Mouse (Mus musculus): ENCODE measurements around the gene Tmem11. TPM values are rescaled to one million over a fixed set of nuclear protein-coding genes. Genes with fewer than 3 reads are reported as not detected.

Gene Tmem11
- 10 to 100 TPM; 27.8 to 28.8 TPM for total RNA-seq (2023)

DNA sequence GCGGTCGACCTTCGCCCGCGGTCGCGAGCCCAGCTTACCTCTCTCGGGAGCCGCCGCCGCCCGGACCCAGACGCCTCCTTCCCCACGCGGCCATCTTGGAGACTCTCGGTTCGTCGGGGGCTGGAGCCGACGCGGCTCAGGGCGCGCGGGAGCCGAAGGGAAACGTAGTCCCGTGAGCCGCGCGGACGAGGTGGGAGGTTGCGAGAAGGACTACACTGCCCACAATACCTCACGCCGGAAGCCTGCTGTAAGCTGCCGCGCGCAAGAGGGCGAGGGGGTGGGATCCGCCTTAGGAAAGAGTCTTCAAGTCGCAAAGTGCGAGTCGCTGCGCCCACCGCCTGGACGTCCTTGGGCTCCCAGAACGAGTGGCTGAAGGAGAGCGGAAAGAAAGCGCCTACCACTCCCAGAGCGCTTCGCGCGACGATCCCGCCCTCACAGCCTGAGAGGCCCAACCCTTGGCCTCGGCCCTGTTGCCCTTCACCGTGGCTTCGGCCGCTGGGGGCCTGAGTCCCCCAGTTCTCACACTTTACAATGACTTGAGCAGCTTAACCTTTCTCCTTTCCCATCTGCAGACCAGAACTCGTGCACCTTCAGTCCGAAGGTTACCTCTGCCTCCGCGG is at the start of gene Tmem11:
Gene Tmem11, minus strand, starts transcription at position 598 of the 620 bp plus-strand sequence.

DNA sequence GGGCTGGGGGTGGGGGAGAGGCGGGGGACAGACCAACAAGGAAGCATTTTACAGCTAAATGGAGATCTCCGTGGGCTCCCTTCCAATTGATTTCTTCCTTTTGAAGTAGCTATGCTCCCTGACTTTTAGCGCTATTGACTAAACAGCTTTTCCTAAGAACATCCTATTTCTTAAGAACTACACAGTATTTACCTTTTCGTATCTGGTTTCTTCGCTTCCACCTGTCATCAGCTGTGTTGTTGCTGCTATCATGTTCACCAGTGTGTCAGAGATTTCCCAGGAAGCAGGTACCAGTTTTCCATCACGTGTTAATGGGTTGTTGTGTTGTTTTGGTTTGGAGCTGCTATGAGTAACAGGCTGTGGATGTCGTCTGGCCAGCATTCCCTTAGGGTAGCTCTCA is 35.4 kb upstream of the Tmem11 start, which contains the start of gene Natd1:
Gene Natd1, minus strand, starts transcription at position 260 of the 400 bp plus-strand sequence.

DNA sequence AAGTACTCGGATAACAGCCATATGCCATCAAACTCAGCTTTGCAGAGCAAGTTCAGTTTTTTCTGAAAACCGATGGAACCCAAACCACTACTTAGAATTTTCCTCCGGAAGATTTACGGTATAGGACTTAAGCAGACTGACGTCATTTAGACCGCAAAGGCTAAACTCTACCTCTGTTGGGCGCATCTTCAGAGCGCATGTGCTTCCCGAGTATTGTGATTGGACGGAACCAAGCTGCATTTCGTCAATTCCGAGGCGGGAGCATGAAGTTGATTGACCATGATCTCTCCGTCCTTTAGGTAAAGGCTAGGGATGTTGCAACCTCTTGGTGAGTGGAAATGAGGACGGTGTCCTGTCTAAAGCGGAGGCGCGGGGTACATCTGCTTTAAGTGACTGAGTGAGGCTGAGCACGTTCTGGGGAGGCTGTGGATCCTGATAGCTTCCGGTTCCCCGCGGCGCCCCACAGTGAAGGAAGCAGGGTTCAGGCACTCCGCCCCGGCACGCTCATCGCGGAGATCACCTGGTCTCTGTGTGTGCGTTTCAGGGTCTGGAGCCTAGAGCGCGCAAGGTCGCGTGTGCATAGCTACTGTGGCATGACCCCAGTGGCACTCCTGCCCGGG is 48.5 kb downstream of the Tmem11 start, which contains the start of gene Dhrs7b:
Gene Dhrs7b, plus strand, starts transcription at position 199 of the 620 bp plus-strand sequence.

Other genes starting within 250 kb of the Tmem11 start
- 10 to 100 TPM; 38.2 to 41.0 TPM for gene Llgl1, start 179.5 kb downstream of the Tmem11 start, total RNA-seq (2023)
- 100 to 1,000 TPM; 187 to 190 TPM for gene Flii, start 152.0 kb downstream of the Tmem11 start, total RNA-seq (2023)
- 10 to 100 TPM in 1 of 2 experiments, 1 to 10 TPM in 1; 8.6 to 12.6 TPM for gene Mief2, start 150.9 kb downstream of the Tmem11 start, total RNA-seq (2023)
- 10 to 100 TPM; 23.1 to 25.3 TPM for gene Top3a, start 101.9 kb downstream of the Tmem11 start, total RNA-seq (2023)
- gene Smcr8, start 101.7 kb downstream of the Tmem11 start, total RNA-seq (2023): 10 to 100 TPM; 80.7 to 87.2 TPM
- 1 to 10 TPM; 8.6 to 9.2 TPM for gene Shmt1, start 67.6 kb downstream of the Tmem11 start, total RNA-seq (2023)
- gene Dhrs7b, start 48.6 kb downstream of the Tmem11 start, total RNA-seq (2023): 10 to 100 TPM; 16.1 to 17.1 TPM
- gene Natd1, start 35.5 kb upstream of the Tmem11 start, total RNA-seq (2023): 10 to 100 TPM in 1 of 2 experiments, 1 to 10 TPM in 1; 9.5 to 10.5 TPM
- gene Map2k3, start 52.8 kb upstream of the Tmem11 start, total RNA-seq (2023): 10 to 100 TPM; 33.9 to 35.5 TPM
- gene Kcnj12, start 143.3 kb upstream of the Tmem11 start, total RNA-seq (2023): not detected
- gene Tnfrsf13b, start 247.5 kb upstream of the Tmem11 start, total RNA-seq (2023): 10 to 100 TPM; 10.9 to 11.9 TPM

All from T-cell, adult 66 days (primary cell).